Mouse (Mus musculus): ENCODE measurements around the gene Lgals12.

DNA sequence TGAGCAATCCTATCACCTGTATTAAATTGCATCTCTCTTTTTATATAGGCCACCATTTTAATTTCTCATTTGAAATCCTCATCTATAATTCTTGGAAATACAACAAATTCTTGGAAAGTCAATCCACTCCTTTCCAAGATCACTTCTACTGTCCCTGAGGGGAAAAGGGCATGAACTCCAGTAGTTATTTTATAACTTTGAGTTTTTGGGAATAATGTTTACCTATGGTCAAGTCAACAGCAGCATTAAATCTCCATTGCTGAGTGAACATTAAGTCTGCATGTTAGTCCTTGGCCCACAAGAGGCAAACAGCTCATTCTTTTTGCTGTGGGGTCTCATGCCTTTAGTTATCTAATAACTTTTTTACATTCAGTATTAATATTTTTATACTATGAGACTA, 26.0 kb upstream of the Lgals12 start:
- TF ChIP-seq HCFC1 (IDR thresholded peaks at IDR 0.05; ENCODE audit: borderline replicate concordance, insufficient read depth, low read length) (no peak), MAFK (IDR thresholded peaks at IDR 0.05; ENCODE audit: insufficient read depth, low read depth, low read length) (no peak), ZNF384 (IDR thresholded peaks at IDR 0.05; ENCODE audit: low read depth, low read length) (no peak), CHD2 (IDR thresholded peaks at IDR 0.05; ENCODE audit: low read depth, low read length) (no peak)
